Mouse (Mus musculus) limb, embryonic 14.5 days (tissue): ENCODE measurements around the gene Rangrf. TPM values are rescaled to one million over a fixed set of nuclear protein-coding genes. Genes with fewer than 3 reads are reported as not detected.
A peak's percentile ranks its signal among the peaks of the same experiment; 100 is the strongest.

Experiments used
- ATAC-seq: fragments of 200-750 bp; cut with Nextera tagmentation; 2 replicates; pipeline ENCODE4 v1.8.0; 2017; ENCODE audit warnings: low read depth, moderate number of reproducible peaks, moderate TSS enrichment; ENCODE audit not compliant: low FRiP score
- DNase-seq: peaks from one replicate; pipeline ENCODE4 v3.0.0-alpha.2; 2015; ENCODE audit warnings: low spot score
- H3K27ac ChIP-seq: fragments of 300-500 bp; sonication (generic); replicated peaks from 2 replicates; pipeline ENCODE4 v1.5.1; 2014; ENCODE audit warnings: low read depth, mild to moderate bottlenecking, low read length, moderate library complexity, mixed read lengths
- H3K27me3 ChIP-seq: fragments of 300-500 bp; sonication (generic); 2 replicates; pipeline ENCODE4 v1.6.1; 2014; ENCODE audit warnings: low read length, mixed read lengths; ENCODE audit not compliant: control insufficient read depth, insufficient read depth
- H3K36me3 ChIP-seq: fragments of 300-500 bp; sonication (generic); 2 replicates; pipeline ENCODE4 v1.6.1; 2014; ENCODE audit warnings: mild to moderate bottlenecking, low read length, moderate library complexity, mixed read lengths; ENCODE audit not compliant: control insufficient read depth, insufficient read depth
- H3K4me1 ChIP-seq: fragments of 300-500 bp; sonication (generic); 2 replicates; pipeline ENCODE4 v1.6.1; 2014; ENCODE audit warnings: antibody characterized with exemption, low read length, mixed read lengths; ENCODE audit not compliant: control insufficient read depth, insufficient read depth
- H3K4me2 ChIP-seq: fragments of 300-500 bp; sonication (generic); replicated peaks from 2 replicates; pipeline ENCODE4 v1.6.1; 2014; ENCODE audit warnings: low read depth, mild to moderate bottlenecking, low read length, moderate library complexity; ENCODE audit not compliant: severe bottlenecking
- H3K4me3 ChIP-seq: fragments of 300-500 bp; sonication (generic); replicated peaks from 2 replicates; pipeline ENCODE4 v1.5.1; 2014; ENCODE audit warnings: low read length
- H3K9ac ChIP-seq: fragments of 300-500 bp; sonication (generic); 2 replicates; pipeline ENCODE4 v1.6.1; 2014; ENCODE audit warnings: mild to moderate bottlenecking, low read depth, low read length, moderate library complexity; ENCODE audit not compliant: severe bottlenecking
- H3K9me3 ChIP-seq: fragments of 300-500 bp; sonication (generic); 2 replicates; pipeline ENCODE4 v1.6.1; 2016; ENCODE audit warnings: low read length; ENCODE audit not compliant: control insufficient read depth
- POLR2A ChIP-seq: fragments of 200-500 bp; IDR thresholded peaks from 2 replicates; pipeline ENCODE4 v1.8.0; 2012; ENCODE audit warnings: inconsistent platforms, mild to moderate bottlenecking, moderate library complexity, borderline replicate concordance; ENCODE audit not compliant: insufficient read depth, insufficient read length; ENCODE audit errors: extremely low read depth
- WGBS: fragments of 180-500 bp; shearing (Covaris S2); extraction: QIAGEN DNeasy Blood & Tissue Kit; methylation state at CpG from one replicate; pipeline ENCODE4 v1.1.7; 2014; 5-methylcytosine and 5-hydroxymethylcytosine counted together
- polyA plus RNA-seq, 2 experiments: library from polyadenylated mRNA; depleted of rRNA in 1 of 2; stranded (reverse) in 1 of 2; unstranded in 1 of 2; fragments of >200 nt; fragmentation: Nextera tagmentation in 1 of 2; extraction: Ambion mirVana in 1 of 2; gene quantifications; 2 replicates each; pipeline versions ENCODE4 v1.2.1 to v1.2.3; 2012 to 2014

The Rangrf gene
- polyA plus RNA-seq, 2 experiments, result 42.8 to 43.4 TPM

DNA sequence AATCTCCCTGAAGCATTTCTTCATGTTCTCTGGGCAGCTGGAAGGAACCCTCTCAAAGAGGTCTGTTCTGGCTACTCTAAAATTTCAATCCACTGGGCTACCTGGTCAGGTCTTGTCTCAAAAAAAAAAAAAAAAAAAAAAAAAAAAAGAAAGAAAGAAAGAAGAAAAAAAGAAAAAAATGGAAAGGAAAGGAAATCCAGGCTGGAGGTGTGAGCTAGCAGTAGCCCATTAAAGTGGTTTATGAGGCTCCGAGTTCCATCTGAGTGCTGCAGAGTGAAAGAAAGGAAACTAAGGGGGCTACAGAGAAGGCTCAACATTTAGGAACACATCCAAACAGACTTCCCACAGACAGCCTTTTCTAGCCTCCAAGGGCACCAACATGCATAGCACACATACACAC, 17.0 kb downstream of the Rangrf start:
- no peak overlapping the region for H3K9ac ChIP-seq
- peaks cover 11% of the 10 kb centered on the region; the same call in 1 of the 2 replicates for H3K4me1 ChIP-seq
- peaks cover 18% of the 10 kb centered on the region for H3K27me3 ChIP-seq
- no peak overlapping the region for H3K4me2 ChIP-seq
- ATAC-seq (no peak), DNase-seq (no peak)
- H3K36me3 ChIP-seq, result no peaks in the 10 kb centered on the region
- no peak for TF ChIP-seq POLR2A
- H3K27ac ChIP-seq, result no peak overlapping the region
- H3K9me3 ChIP-seq, result no peaks in the 10 kb centered on the region
- H3K4me3 ChIP-seq, result no peak overlapping the region
- 46% methylated on average over 1 of the region's 1 CpGs for WGBS

GRCm38 (mm10) chr11:68957308-68957707, 17.7 kb downstream of the Rangrf start, which contains the start of gene Arhgef15:
Arhgef15 (minus strand) TSS chr11:68957480.
- no peak for ATAC-seq
- H3K9ac ChIP-seq, result peak within 1 kb of the TSS; percentile 12; the same call in 1 of the 2 replicates
- H3K4me1 ChIP-seq, result peaks cover 11% of the 10 kb centered on the region; the same call in 1 of the 2 replicates
- no peak for DNase-seq
- 0 out of 2 replicates have a peak within 1 kb of the TSS, but pooled peaks have one; percentile 4 for H3K4me2 ChIP-seq
- no peaks in the 10 kb centered on the region for H3K36me3 ChIP-seq
- 39% methylated on average over 8 of the region's 8 CpGs for WGBS
- no peak for TF ChIP-seq POLR2A
- H3K27ac ChIP-seq, result no peak within 1 kb of the TSS
- H3K9me3 ChIP-seq, result no peaks in the 10 kb centered on the region
- H3K4me3 ChIP-seq, result peak within 1 kb of the TSS; percentile 8; the same call in 1 of the 2 replicates
- H3K27me3 ChIP-seq, result peaks cover 19% of the 10 kb centered on the region

DNA sequence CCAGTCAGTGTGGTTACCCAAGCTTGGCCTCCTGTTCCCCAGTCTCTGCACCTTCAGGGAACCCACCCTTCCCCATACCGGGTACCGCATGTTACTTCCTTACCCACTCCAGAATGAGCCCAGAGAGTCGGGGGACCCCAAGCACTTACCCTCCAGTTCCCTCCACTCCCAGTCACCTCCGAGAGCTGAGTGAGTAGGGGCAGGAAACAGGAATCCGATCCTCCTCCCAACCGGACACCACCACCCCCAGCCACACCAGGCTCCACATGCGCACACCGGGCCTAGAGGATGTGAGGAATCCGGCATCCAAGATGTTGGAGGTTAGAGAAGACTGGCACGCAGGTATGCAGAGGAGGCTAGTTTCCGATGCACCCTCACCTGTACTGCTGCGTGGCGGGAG, 18.3 kb downstream of the Rangrf start:
- 0 out of 2 replicates have a peak overlapping the region, but pooled peaks have one; percentile 4 for H3K4me2 ChIP-seq
- 27% methylated on average over 13 of the region's 13 CpGs for WGBS
- no peaks in the 10 kb centered on the region for H3K36me3 ChIP-seq
- no peak overlapping the region for H3K27ac ChIP-seq
- peaks cover 11% of the 10 kb centered on the region; the same call in 1 of the 2 replicates for H3K4me1 ChIP-seq
- peak overlapping the region; percentile 12; the same call in 1 of the 2 replicates for H3K9ac ChIP-seq
- H3K4me3 ChIP-seq, result peak overlapping the region; percentile 8; the same call in 1 of the 2 replicates
- DNase-seq (no peak), ATAC-seq (no peak)
- no peaks in the 10 kb centered on the region for H3K9me3 ChIP-seq
- H3K27me3 ChIP-seq, result peaks cover 19% of the 10 kb centered on the region
- TF ChIP-seq POLR2A, result no peak

DNA sequence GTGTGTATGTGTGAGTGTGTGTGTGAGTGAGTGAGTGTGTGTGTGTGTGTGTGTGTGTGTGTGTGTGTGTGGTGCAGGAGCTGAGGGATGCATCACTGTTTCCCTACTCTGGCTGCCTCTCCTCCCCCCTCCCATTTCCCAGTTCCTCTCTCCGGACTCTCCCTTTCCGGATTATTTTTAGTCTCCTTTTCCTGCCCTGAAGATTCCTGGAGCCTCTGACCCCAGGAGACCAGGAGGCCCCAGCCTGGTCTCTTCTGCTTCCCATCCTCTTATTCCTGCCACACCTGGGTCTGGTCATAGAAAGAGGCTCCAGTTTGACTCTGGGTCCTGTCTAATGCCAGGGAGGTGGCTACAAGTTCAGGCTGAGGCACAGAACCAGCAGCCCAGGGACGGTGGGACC, 18.9 kb downstream of the Rangrf start:
- no peak for DNase-seq
- no peak overlapping the region for H3K4me3 ChIP-seq
- H3K4me1 ChIP-seq, result peaks cover 11% of the 10 kb centered on the region; the same call in 1 of the 2 replicates
- no peak overlapping the region for H3K9ac ChIP-seq
- H3K27ac ChIP-seq, result no peak overlapping the region
- WGBS, result 24% methylated on average over 3 of the region's 3 CpGs
- H3K27me3 ChIP-seq, result peaks cover 19% of the 10 kb centered on the region
- H3K36me3 ChIP-seq, result no peaks in the 10 kb centered on the region
- no peaks in the 10 kb centered on the region for H3K9me3 ChIP-seq
- H3K4me2 ChIP-seq, result 0 out of 2 replicates have a peak overlapping the region, but pooled peaks have one; percentile 4
- no peak for TF ChIP-seq POLR2A
- no peak for ATAC-seq

GRCm38 (mm10) chr11:68955473-68955872, 19.5 kb downstream of the Rangrf start:
- WGBS, result 76% methylated on average over 5 of the region's 5 CpGs
- ATAC-seq (no peak), DNase-seq (no peak)
- H3K4me1 ChIP-seq, result peaks cover 11% of the 10 kb centered on the region; the same call in 1 of the 2 replicates
- peak overlapping the region; percentile 45; the same call in 1 of the 2 replicates for H3K4me2 ChIP-seq
- no peak overlapping the region for H3K27ac ChIP-seq
- no peaks in the 10 kb centered on the region for H3K9me3 ChIP-seq
- H3K4me3 ChIP-seq, result peak overlapping the region; percentile 34; the same call in 1 of the 2 replicates
- no peak for TF ChIP-seq POLR2A
- 0 out of 2 replicates have a peak overlapping the region, but pooled peaks have one; percentile 40 for H3K9ac ChIP-seq
- H3K27me3 ChIP-seq, result peaks cover 19% of the 10 kb centered on the region
- H3K36me3 ChIP-seq, result no peaks in the 10 kb centered on the region

GRCm38 (mm10) chr11:68954408-68954807, 20.6 kb downstream of the Rangrf start:
- WGBS, result 3% methylated on average over 17 of the region's 17 CpGs
- Histone ChIP-seq H3K4me1 (peaks cover 11% of the 10 kb centered on the region; the same call in 1 of the 2 replicates), H3K9ac (peak overlapping the region; percentile 40), H3K27me3 (peaks cover 19% of the 10 kb centered on the region), H3K27ac (no peak overlapping the region), H3K4me3 (peak overlapping the region; percentile 34), H3K4me2 (peak overlapping the region; percentile 45), H3K36me3 (no peaks in the 10 kb centered on the region), H3K9me3 (no peaks in the 10 kb centered on the region)
- no peak for TF ChIP-seq POLR2A
- DNase-seq (no peak), ATAC-seq (no peak)
